Comparison of ENCODE assay signal across 9 mouse cellular contexts in the genomic region with DNA sequence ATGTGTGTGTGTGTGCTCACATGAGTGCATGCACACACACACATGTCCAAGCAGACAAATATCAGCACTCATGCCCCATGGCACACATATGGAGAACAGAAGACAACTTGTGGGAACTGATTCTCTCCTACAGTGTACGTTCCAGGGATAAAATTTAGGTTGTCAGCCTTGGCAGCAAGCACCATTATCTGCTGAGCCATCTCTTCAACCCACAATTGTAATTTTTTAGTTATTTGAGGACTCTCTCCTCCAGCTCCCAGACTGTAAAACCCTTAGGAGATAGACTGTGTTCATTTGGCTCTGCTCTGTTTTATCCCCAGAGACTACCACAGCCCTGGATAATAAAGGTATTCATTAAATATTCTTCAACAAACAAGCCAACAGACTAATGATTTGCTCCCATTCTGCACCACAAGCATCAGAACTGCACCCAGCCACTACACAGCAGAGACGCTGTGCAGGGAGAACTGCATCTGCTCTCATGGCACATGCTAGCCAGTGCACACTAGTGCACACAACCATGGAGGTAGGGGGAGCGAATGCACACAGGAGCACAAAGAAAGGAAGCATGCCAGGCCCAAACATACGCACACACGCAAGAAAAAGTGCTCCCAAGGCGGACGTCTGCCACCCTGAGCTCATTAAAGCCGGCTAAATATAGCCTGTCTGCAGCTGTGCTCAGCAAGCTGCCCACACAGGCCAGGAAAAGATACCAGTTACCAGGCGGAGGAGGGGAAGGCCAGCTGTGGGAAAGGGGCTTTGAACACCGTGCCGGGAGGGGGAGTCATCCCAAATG. TPM values are rescaled to one million over a fixed set of nuclear protein-coding genes. Genes with fewer than 3 reads are reported as not detected.
A peak's percentile ranks its signal among the peaks of the same experiment; 100 is the strongest.
DNase-seq lines count a peak whose midpoint lies in the region; ATAC-seq and TF ChIP-seq lines count a peak whose summit lies in the region.
"Had no signal": no experiment of that assay in that cellular context is flagged by ENCODE, and none has a peak within 500 bp of the region (broad histone marks: within the 10 kb centered on the region; RNA-seq: fewer than 3 reads in every experiment).

No protein-coding gene starts in this region.

- peak overlapping the region; percentile 24; the same call in 1 of the 2 replicates for H3K27ac ChIP-seq in lung, embryonic 14.5 days (ENCODE audit: low read depth)
- peak overlapping the region; percentile 87 for H3K27ac ChIP-seq in neural tube, embryonic 15.5 days (replicated peaks)
- no peak overlapping the region for H3K27ac ChIP-seq in thymus, adult 2 months (ENCODE audit: control insufficient read depth, insufficient read depth, low read length)

- WGBS in lung, embryonic 14.5 days: 50% methylated on average over 11 of the region's 11 CpGs
- 10% methylated on average over 11 of the region's 11 CpGs for WGBS in neural tube, embryonic 15.5 days
- WGBS in thymus, adult 2 months: 30% methylated on average over 11 of the region's 11 CpGs

- TF ChIP-seq CTCF in lung, embryonic 14.5 days (IDR thresholded peaks at IDR 0.05; ENCODE audit: low read depth): no peak
- no peak for TF ChIP-seq CTCF in thymus, adult 2 months (IDR thresholded peaks at IDR 0.05; ENCODE audit: borderline replicate concordance, control insufficient read depth, extremely low read depth, insufficient read depth, low read length, poor library complexity)

- TF ChIP-seq POLR2A in thymus, adult 2 months (IDR thresholded peaks at IDR 0.05; ENCODE audit: control insufficient read depth, extremely low read depth, insufficient read depth, low read length, poor library complexity): no peak

- intact Hi-C loops in gastrocnemius, postnatal 14 days (cut with DNase I; ENCODE audit: low total_unique reads): no loop called here

- no peaks in the 10 kb centered on the region for H3K4me1 ChIP-seq in lung, embryonic 14.5 days (ENCODE audit: insufficient read depth)
- H3K4me1 ChIP-seq in neural tube, embryonic 15.5 days: peaks cover 31% of the 10 kb centered on the region
- no peaks in the 10 kb centered on the region for H3K4me1 ChIP-seq in thymus, adult 2 months (replicated peaks; ENCODE audit: control insufficient read depth, insufficient read depth, low read length)

- H3K36me3 ChIP-seq in lung, embryonic 14.5 days (ENCODE audit: insufficient read depth): no peaks in the 10 kb centered on the region
- H3K36me3 ChIP-seq in neural tube, embryonic 15.5 days: no peaks in the 10 kb centered on the region
- H3K36me3 ChIP-seq in thymus, adult 2 months (ENCODE audit: control insufficient read depth, insufficient read depth, low read length): no peaks in the 10 kb centered on the region
- H3K36me3 ChIP-seq: G1E had no signal

- no peak overlapping the region for H3K4me2 ChIP-seq in lung, embryonic 14.5 days
- peak overlapping the region; percentile 19 for H3K4me2 ChIP-seq in neural tube, embryonic 15.5 days

- H3K9ac ChIP-seq in lung, embryonic 14.5 days: no peak overlapping the region
- H3K9ac ChIP-seq in neural tube, embryonic 15.5 days (replicated peaks): no peak overlapping the region

- H3K9me3 ChIP-seq in lung, embryonic 14.5 days (ENCODE audit: low read depth, low read length): no peaks in the 10 kb centered on the region
- H3K9me3 ChIP-seq in neural tube, embryonic 15.5 days (replicated peaks): no peaks in the 10 kb centered on the region

- no peak overlapping the region for H3K4me3 ChIP-seq in lung, embryonic 14.5 days (ENCODE audit: low read depth, low read length)
- H3K4me3 ChIP-seq in neural tube, embryonic 15.5 days (replicated peaks): no peak overlapping the region
- no peak overlapping the region for H3K4me3 ChIP-seq in thymus, adult 2 months (ENCODE audit: control insufficient read depth, insufficient read depth, low read length)

- peak; percentile 14 for DNase-seq in lung, embryonic 14.5 days
- no peak for DNase-seq in lung, postnatal 14 days
- DNase-seq in gastrocnemius, postnatal 14 days: peak; percentile 36
- DNase-seq in left cerebral cortex, adult 18-20 months (ENCODE audit: low spot score in 2 of 2): peak; percentile 60 to 73
- no peak for DNase-seq in spleen, postnatal 10 days (ENCODE audit: low spot score in 2 of 2)
- no peak for DNase-seq in kidney, adult 9 months
- no peak for DNase-seq in thymus, adult 2 months

- H3K27me3 ChIP-seq in lung, embryonic 14.5 days (ENCODE audit: insufficient read depth, low read length): no peaks in the 10 kb centered on the region
- no peaks in the 10 kb centered on the region for H3K27me3 ChIP-seq in neural tube, embryonic 15.5 days (replicated peaks)
- H3K27me3 ChIP-seq in thymus, adult 2 months (ENCODE audit: control insufficient read depth, insufficient read depth, low read length): no peaks in the 10 kb centered on the region

- no peak for ATAC-seq in lung, embryonic 14.5 days (ENCODE audit: insufficient read depth)
- ATAC-seq in neural tube, embryonic 15.5 days (ENCODE audit: low FRiP score): peak; percentile 88

RNA-seq across cellular contexts. Expression of a gene that starts 44.6 kb away (rescaled TPM):
- 158 and 165 TPM in 2 replicates for polyA plus RNA-seq in lung, embryonic 14.5 days (2014; fragmentation: Nextera tagmentation; extraction: Ambion mirVana)
- 1 to 10 TPM; 3.9 to 5.6 TPM for total RNA-seq in gastrocnemius, postnatal 14 days (2021)
- total RNA-seq in left cerebral cortex, adult 18-20 months (2021): not detected
- polyA plus RNA-seq in neural tube, embryonic 15.5 days (2015; fragmentation: Nextera tagmentation; extraction: Ambion mirVana): 19.1 and 33.3 TPM in 2 replicates
- polyA plus RNA-seq in thymus, adult 2 months (2012; rRNA removed): 40.8 and 48.0 TPM in 2 replicates
- total RNA-seq: G1E had no signal
- polyA plus RNA-seq: G1E had no signal

RNA-seq across cellular contexts. Expression of a gene that starts 49.1 kb away (rescaled TPM):
- 0.89 and 1.0 TPM in 2 replicates for polyA plus RNA-seq in lung, embryonic 14.5 days (2014; fragmentation: Nextera tagmentation; extraction: Ambion mirVana)
- total RNA-seq in gastrocnemius, postnatal 14 days (2021): 1 to 10 TPM in 1 of 2 experiments, under 1 TPM in 1; 0.75 to 1.1 TPM
- 10 to 100 TPM; 80.5 to 83.2 TPM for total RNA-seq in left cerebral cortex, adult 18-20 months (2021)
- 4.5 and 5.3 TPM in 2 replicates for polyA plus RNA-seq in neural tube, embryonic 15.5 days (2015; fragmentation: Nextera tagmentation; extraction: Ambion mirVana)
- 0.92 and 1.1 TPM in 2 replicates for polyA plus RNA-seq in thymus, adult 2 months (2012; rRNA removed)

RNA-seq across cellular contexts. Expression of a gene that starts 49.1 kb away (rescaled TPM):
- 0.20 and 0.38 TPM in 2 replicates for polyA plus RNA-seq in lung, embryonic 14.5 days (2014; fragmentation: Nextera tagmentation; extraction: Ambion mirVana)
- under 1 TPM in 1 of 2 experiments, not detected in 1; 0.13 TPM for total RNA-seq in gastrocnemius, postnatal 14 days (2021)
- not detected for total RNA-seq in left cerebral cortex, adult 18-20 months (2021)
- 0.36 and 0.41 TPM in 2 replicates for polyA plus RNA-seq in neural tube, embryonic 15.5 days (2015; fragmentation: Nextera tagmentation; extraction: Ambion mirVana)
- 0.54 and 0.89 TPM in 2 replicates for polyA plus RNA-seq in thymus, adult 2 months (2012; rRNA removed)
- polyA plus RNA-seq: G1E had no signal

Comparison
In these comparisons a context has a peak if more than half of its experiments do, and no peak if none do; other contexts are left out.
1. DNase-seq: peak in lung, embryonic 14.5 days (single experiment), gastrocnemius, postnatal 14 days (single experiment) and left cerebral cortex, adult 18-20 months (2 of 2); none in lung, postnatal 14 days (single experiment), spleen, postnatal 10 days (0 of 2), kidney, adult 9 months (single experiment) and thymus, adult 2 months (single experiment).